Mouse (Mus musculus): ENCODE measurements around the gene Cadps. TPM values are rescaled to one million over a fixed set of nuclear protein-coding genes. Genes with fewer than 3 reads are reported as not detected.

The Cadps gene
- polyA plus RNA-seq, 1 experiment from 2014 or later = 0.51 TPM

GRCm38 (mm10) chr14:12341075-12341788, 481.6 kb downstream of the Cadps start:
- Histone ChIP-seq H3K27ac (no peak overlapping the region), H3K36me3 (no peaks in the 10 kb centered on the region), H3K27me3 (peaks cover 99% of the 10 kb centered on the region), H3K9me3 (replicated peaks) (no peaks in the 10 kb centered on the region), H3K9ac (no peak overlapping the region), H3K4me3 (replicated peaks) (peak overlapping the region; percentile 19), H3K4me2 (peak overlapping the region; percentile 42), H3K4me1 (peaks cover 31% of the 10 kb centered on the region)
- under 1% methylated on average over 42 of the region's 42 CpGs for WGBS
- no peak for ATAC-seq (replicated peaks; ENCODE audit: low FRiP score)

- no peak overlapping the region for H3K4me2 ChIP-seq
- WGBS = under 1% methylated on average over 19 of the region's 19 CpGs
- peak overlapping the region; percentile 19; the same call in 1 of the 2 replicates for H3K4me3 ChIP-seq (replicated peaks)
Measured at GRCm38 (mm10) chr14:12340238-12341074, 482.4 kb downstream of the Cadps start.

GRCm38 (mm10) chr14:12338811-12339565, 483.9 kb downstream of the Cadps start:
- no peaks in the 10 kb centered on the region for H3K9me3 ChIP-seq (replicated peaks)
- WGBS = 2% methylated on average over 10 of the region's 10 CpGs
- peaks cover 10% of the 10 kb centered on the region; the same call in 1 of the 2 replicates for H3K4me1 ChIP-seq

More at GRCm38 (mm10) chr14:12340238-12341074, 482.4 kb downstream of the Cadps start:
- no peaks in the 10 kb centered on the region for H3K36me3 ChIP-seq
- H3K27me3 ChIP-seq = peaks cover 99% of the 10 kb centered on the region
- no peak overlapping the region for H3K9ac ChIP-seq
- peaks cover 23% of the 10 kb centered on the region for H3K4me1 ChIP-seq
- H3K9me3 ChIP-seq (replicated peaks) = no peaks in the 10 kb centered on the region
- no peak for ATAC-seq (replicated peaks; ENCODE audit: low FRiP score)
- H3K27ac ChIP-seq = no peak overlapping the region

GRCm38 (mm10) chr14:12337998-12338809, 484.7 kb downstream of the Cadps start:
- peaks cover 97% of the 10 kb centered on the region for H3K27me3 ChIP-seq
- WGBS = 2% methylated on average over 16 of the region's 16 CpGs
- no peak overlapping the region for H3K27ac ChIP-seq
- no peak overlapping the region for H3K9ac ChIP-seq
- no peak overlapping the region for H3K4me3 ChIP-seq (replicated peaks)
- H3K4me2 ChIP-seq = no peak overlapping the region
- no peaks in the 10 kb centered on the region for H3K9me3 ChIP-seq (replicated peaks)
- H3K4me1 ChIP-seq = peaks cover 10% of the 10 kb centered on the region; the same call in 1 of the 2 replicates
- H3K36me3 ChIP-seq = no peaks in the 10 kb centered on the region
- ATAC-seq (replicated peaks; ENCODE audit: low FRiP score) = no peak

More at GRCm38 (mm10) chr14:12338811-12339565, 483.9 kb downstream of the Cadps start:
- Histone ChIP-seq H3K27me3 (peaks cover 99% of the 10 kb centered on the region), H3K4me3 (replicated peaks) (no peak overlapping the region), H3K27ac (no peak overlapping the region), H3K9ac (no peak overlapping the region), H3K4me2 (no peak overlapping the region), H3K36me3 (no peaks in the 10 kb centered on the region)
- no peak for ATAC-seq (replicated peaks; ENCODE audit: low FRiP score)

- no peak overlapping the region for H3K4me2 ChIP-seq
- peaks cover 7% of the 10 kb centered on the region; the same call in 1 of the 2 replicates for H3K4me1 ChIP-seq
- H3K27ac ChIP-seq = no peak overlapping the region
- no peak overlapping the region for H3K9ac ChIP-seq
- H3K4me3 ChIP-seq (replicated peaks) = no peak overlapping the region
- WGBS = 6% methylated on average over 8 of the region's 8 CpGs
- ATAC-seq (replicated peaks; ENCODE audit: low FRiP score) = no peak
- H3K27me3 ChIP-seq = peaks cover 90% of the 10 kb centered on the region
- H3K9me3 ChIP-seq (replicated peaks) = no peaks in the 10 kb centered on the region
- no peaks in the 10 kb centered on the region for H3K36me3 ChIP-seq
Measured at GRCm38 (mm10) chr14:12337421-12337997, 485.4 kb downstream of the Cadps start.

GRCm38 (mm10) chr14:12334925-12335324, 488.0 kb downstream of the Cadps start:
- no peaks in the 10 kb centered on the region for H3K4me1 ChIP-seq
- WGBS = 41% methylated on average over 7 of the region's 7 CpGs
- no peak overlapping the region for H3K9ac ChIP-seq
- H3K4me2 ChIP-seq = no peak overlapping the region
- H3K27me3 ChIP-seq = peaks cover 64% of the 10 kb centered on the region
- no peaks in the 10 kb centered on the region for H3K36me3 ChIP-seq
- H3K4me3 ChIP-seq (replicated peaks) = no peak overlapping the region
- no peaks in the 10 kb centered on the region for H3K9me3 ChIP-seq (replicated peaks)
- no peak overlapping the region for H3K27ac ChIP-seq
- no peak for ATAC-seq (replicated peaks; ENCODE audit: low FRiP score)

GRCm38 (mm10) chr14:12333622-12334021, 489.3 kb downstream of the Cadps start:
- no peak for ATAC-seq (replicated peaks; ENCODE audit: low FRiP score)
- peaks cover 52% of the 10 kb centered on the region for H3K27me3 ChIP-seq
- no peaks in the 10 kb centered on the region for H3K4me1 ChIP-seq
- H3K4me2 ChIP-seq = no peak overlapping the region
- WGBS = 82% methylated on average over 7 of the region's 7 CpGs
- no peak overlapping the region for H3K27ac ChIP-seq
- no peak overlapping the region for H3K9ac ChIP-seq
- H3K9me3 ChIP-seq (replicated peaks) = no peaks in the 10 kb centered on the region
- no peak overlapping the region for H3K4me3 ChIP-seq (replicated peaks)
- no peaks in the 10 kb centered on the region for H3K36me3 ChIP-seq

Measured in kidney, embryonic 15.5 days (tissue).